32 mouse cellular contexts compared by ENCODE assay signal in genomic region chr8:89283105-89284096, GRCm38 (mm10).
DNase-seq lines count a peak whose midpoint lies in the region; ATAC-seq and TF ChIP-seq lines count a peak whose summit lies in the region.
"Had no signal": no experiment of that assay in that cellular context is flagged by ENCODE, and none has a peak within 500 bp of the region (broad histone marks: within the 10 kb centered on the region; RNA-seq: fewer than 3 reads in every experiment).

No protein-coding gene starts in this region.

- H3K4me1 ChIP-seq in hindbrain, postnatal 0 days (ENCODE audit: insufficient read depth, low read length), result no peaks in the 10 kb centered on the region
- H3K4me1 ChIP-seq in hindbrain, embryonic 14.5 days (replicated peaks; ENCODE audit: control insufficient read depth, insufficient read depth, low read length), result no peaks in the 10 kb centered on the region
- H3K4me1 ChIP-seq: embryonic facial prominence, embryonic 15.5 days; heart, embryonic 10.5 days; heart, embryonic 15.5 days; intestine, embryonic 15.5 days; liver, embryonic 12.5 days had no signal

- H3K27ac ChIP-seq in hindbrain, postnatal 0 days, result no peak overlapping the region
- H3K27ac ChIP-seq in hindbrain, embryonic 14.5 days, result no peak overlapping the region
- H3K27ac ChIP-seq: embryonic facial prominence, embryonic 10.5 days; embryonic facial prominence, embryonic 15.5 days; forebrain, embryonic 12.5 days; heart, embryonic 10.5 days; heart, embryonic 15.5 days; hindbrain, embryonic 12.5 days; intestine, embryonic 15.5 days; liver, embryonic 12.5 days; macrophage; neural tube, embryonic 12.5 days had no signal

- 63% methylated on average over 17 of the region's 17 CpGs for WGBS in hindbrain, postnatal 0 days
- WGBS in hindbrain, embryonic 14.5 days, result 79% methylated on average over 17 of the region's 17 CpGs

- peak; percentile 69; the same call in 1 of the 2 replicates for ATAC-seq in hindbrain, postnatal 0 days
- no peak for ATAC-seq in hindbrain, embryonic 14.5 days (ENCODE audit: low FRiP score)
- ATAC-seq: CD4-positive, CD25-positive, alpha-beta regulatory T cell, adult 4 months; forebrain, postnatal 0 days; intestine, embryonic 15.5 days; liver, embryonic 12.5 days; liver, postnatal 0 days; midbrain, embryonic 16.5 days had no signal

- H3K4me3 ChIP-seq in hindbrain, postnatal 0 days (ENCODE audit: low read length), result no peak overlapping the region
- H3K4me3 ChIP-seq in hindbrain, embryonic 14.5 days (replicated peaks; ENCODE audit: low read length), result no peak overlapping the region
- H3K4me3 ChIP-seq: embryonic facial prominence, embryonic 10.5 days; embryonic facial prominence, embryonic 15.5 days; forebrain, embryonic 12.5 days; heart, embryonic 10.5 days; heart, embryonic 15.5 days; hindbrain, embryonic 12.5 days; intestine, embryonic 15.5 days; liver, embryonic 12.5 days; myocyte; neural tube, embryonic 12.5 days had no signal

- no peaks in the 10 kb centered on the region for H3K9me3 ChIP-seq in hindbrain, postnatal 0 days (ENCODE audit: low read length)
- H3K9me3 ChIP-seq in hindbrain, embryonic 14.5 days (ENCODE audit: control insufficient read depth, low read length), result no peaks in the 10 kb centered on the region
- H3K9me3 ChIP-seq: embryonic facial prominence, embryonic 10.5 days; embryonic facial prominence, embryonic 15.5 days; heart, embryonic 10.5 days; heart, embryonic 15.5 days; intestine, embryonic 15.5 days; liver, embryonic 12.5 days had no signal

- no peak for TF ChIP-seq CTCF in hindbrain, postnatal 0 days (IDR thresholded peaks at IDR 0.05; ENCODE audit: low read depth)

- H3K9ac ChIP-seq in hindbrain, postnatal 0 days (replicated peaks; ENCODE audit: low read length), result no peak overlapping the region
- H3K9ac ChIP-seq in hindbrain, embryonic 14.5 days, result no peak overlapping the region
- H3K9ac ChIP-seq: embryonic facial prominence, embryonic 15.5 days; forebrain, embryonic 12.5 days; forebrain, postnatal 0 days; heart, embryonic 15.5 days; hindbrain, embryonic 12.5 days; intestine, embryonic 15.5 days; liver, embryonic 12.5 days; liver, postnatal 0 days; neural tube, embryonic 12.5 days had no signal

- peak; percentile 65 for DNase-seq in hindbrain, postnatal 0 days (ENCODE audit: low spot score)
- no peak for DNase-seq in hindbrain, embryonic 14.5 days (ENCODE audit: low spot score)
- peak; percentile 24 for DNase-seq in kidney, postnatal 14 days
- DNase-seq in kidney, adult 18-20 months, result no peak
- peak; percentile 25 to 29 for DNase-seq in right cerebral cortex, postnatal 10 days (ENCODE audit: low spot score in 2 of 2)
- no peak for DNase-seq in right cerebral cortex, adult 2 months (ENCODE audit: low spot score in 2 of 2)
- no peak for DNase-seq in thymus, postnatal 10 days (ENCODE audit: low spot score in 2 of 2)
- DNase-seq: adrenal gland, postnatal 10 days; cerebellum, adult 8-10 months; cerebellum, postnatal 25 days; forebrain, postnatal 0 days; gastrocnemius, postnatal 10 days; layer of hippocampus, postnatal 36 days; left cerebral cortex, postnatal 4 days; liver, postnatal 0 days; lung, postnatal 10 days; right cerebral cortex, adult 18-20 months; thymus, adult 2 months; thymus, postnatal 4 days had no signal

- H3K27me3 ChIP-seq in hindbrain, postnatal 0 days (ENCODE audit: insufficient read depth, low read length), result no peaks in the 10 kb centered on the region
- H3K27me3 ChIP-seq in hindbrain, embryonic 14.5 days (ENCODE audit: control insufficient read depth, insufficient read depth, low read length), result no peaks in the 10 kb centered on the region
- H3K27me3 ChIP-seq: forebrain, embryonic 12.5 days; heart, embryonic 15.5 days; hindbrain, embryonic 12.5 days; intestine, embryonic 15.5 days; liver, embryonic 12.5 days; neural tube, embryonic 12.5 days had no signal

- H3K4me2 ChIP-seq in hindbrain, postnatal 0 days (ENCODE audit: low read depth, low read length), result no peak overlapping the region
- H3K4me2 ChIP-seq in hindbrain, embryonic 14.5 days (replicated peaks), result no peak overlapping the region
- H3K4me2 ChIP-seq: embryonic facial prominence, embryonic 15.5 days; forebrain, embryonic 12.5 days; heart, embryonic 15.5 days; hindbrain, embryonic 12.5 days; intestine, embryonic 15.5 days; liver, embryonic 12.5 days; neural tube, embryonic 12.5 days had no signal

- no peaks in the 10 kb centered on the region for H3K36me3 ChIP-seq in hindbrain, postnatal 0 days (ENCODE audit: insufficient read depth, low read length)
- H3K36me3 ChIP-seq in hindbrain, embryonic 14.5 days (replicated peaks; ENCODE audit: control insufficient read depth, insufficient read depth), result no peaks in the 10 kb centered on the region
- H3K36me3 ChIP-seq: embryonic facial prominence, embryonic 10.5 days; embryonic facial prominence, embryonic 15.5 days; forebrain, embryonic 12.5 days; heart, embryonic 10.5 days; heart, embryonic 15.5 days; hindbrain, embryonic 12.5 days; intestine, embryonic 15.5 days; liver, embryonic 12.5 days; neural tube, embryonic 12.5 days had no signal

Comparison
In these comparisons a context has a peak if more than half of its experiments do, and no peak if none do; other contexts are left out.
1. DNase-seq: peak in hindbrain, postnatal 0 days (single experiment), kidney, postnatal 14 days (single experiment) and right cerebral cortex, postnatal 10 days (2 of 2); none in hindbrain, embryonic 14.5 days (single experiment), kidney, adult 18-20 months (single experiment), right cerebral cortex, adult 2 months (0 of 2) and thymus, postnatal 10 days (0 of 2).